Mouse (Mus musculus) olfactory bulb, adult 2 months (tissue): ENCODE results near the gene Lrrfip1.

ENCODE experiments used
- CTCF ChIP-seq: fragments of 200-500 bp; IDR thresholded peaks from 2 replicates; pipeline ENCODE4 v1.5.1; 2012; ENCODE audit warnings: low read depth, mild to moderate bottlenecking, low read length, moderate library complexity; ENCODE audit not compliant: insufficient read depth
- POLR2A ChIP-seq: fragments of 200-500 bp; IDR thresholded peaks from 2 replicates; pipeline ENCODE4 v1.6.1; 2012; ENCODE audit warnings: mild to moderate bottlenecking, low read depth, low read length, moderate library complexity; ENCODE audit not compliant: insufficient read depth

DNA sequence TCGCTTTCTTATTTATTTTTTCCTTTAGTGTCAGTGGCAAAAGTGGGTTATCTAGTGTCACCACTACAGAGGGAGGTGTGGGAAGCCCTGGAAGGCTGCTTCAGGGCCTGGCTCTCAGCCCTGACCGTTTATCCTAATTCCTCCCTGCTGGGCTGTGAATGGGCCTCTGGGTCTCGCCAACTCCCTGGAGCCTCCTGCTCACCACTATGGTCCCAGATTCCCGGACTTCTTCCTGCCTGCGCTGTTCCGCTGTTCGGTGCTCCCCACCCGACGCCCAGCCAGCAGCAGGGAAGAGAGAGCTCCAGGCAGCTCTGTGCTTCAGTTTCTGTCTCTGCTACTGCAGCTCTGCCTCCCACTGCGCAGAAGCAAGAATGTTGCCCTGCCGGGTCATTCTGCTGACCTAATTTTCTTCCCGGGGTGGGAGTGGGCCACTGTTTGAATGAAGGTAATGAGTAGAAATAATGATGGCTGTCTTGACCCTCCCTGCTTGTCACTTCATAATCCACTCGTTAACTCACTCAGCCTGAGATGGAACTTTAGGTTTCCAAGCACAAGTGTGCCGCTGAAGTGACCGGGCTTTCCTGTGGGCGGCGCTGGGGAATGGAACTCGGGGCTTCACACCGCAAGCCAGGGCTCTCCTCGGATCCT, 18.7 kb downstream of the Lrrfip1 start:
- no peak for TF ChIP-seq CTCF
- TF ChIP-seq POLR2A: no peak
